Mouse (Mus musculus): ENCODE measurements around the gene Tubgcp6. TPM values are rescaled to one million over a fixed set of nuclear protein-coding genes. Genes with fewer than 3 reads are reported as not detected.

The Tubgcp6 gene
- polyA plus RNA-seq, 1 experiment from 2014 or later: 28.6 TPM

Small RNAs within 50 kb of the gene (microRNA-seq; reads per million reads assigned to microRNA genes)
- gene Mir7118: not detected

Other genes starting within 250 kb of the Tubgcp6 start
- gene Ttll8, start 168.7 kb downstream of the Tubgcp6 start, polyA plus RNA-seq (2016; fragmentation: Nextera tagmentation; extraction: Ambion mirVana): not detected in 2 replicates
- not detected in 2 replicates for gene Mlc1, start 144.1 kb downstream of the Tubgcp6 start, polyA plus RNA-seq (2016; fragmentation: Nextera tagmentation; extraction: Ambion mirVana)
- 0.11 and 0.18 TPM in 2 replicates for gene Mov10l1, start 140.2 kb downstream of the Tubgcp6 start, polyA plus RNA-seq (2016; fragmentation: Nextera tagmentation; extraction: Ambion mirVana)
- gene Panx2, start 63.4 kb downstream of the Tubgcp6 start, polyA plus RNA-seq (2016; fragmentation: Nextera tagmentation; extraction: Ambion mirVana): 0.09 and 0.44 TPM in 2 replicates
- gene Trabd, start 48.0 kb downstream of the Tubgcp6 start, polyA plus RNA-seq (2016; fragmentation: Nextera tagmentation; extraction: Ambion mirVana): 59.5 and 62.1 TPM in 2 replicates
- gene Selenoo, start 34.0 kb downstream of the Tubgcp6 start, polyA plus RNA-seq (2016; fragmentation: Nextera tagmentation; extraction: Ambion mirVana): 10.6 and 13.9 TPM in 2 replicates
- gene Hdac10, start 5.6 kb upstream of the Tubgcp6 start, polyA plus RNA-seq (2016; fragmentation: Nextera tagmentation; extraction: Ambion mirVana): 13.0 and 13.8 TPM in 2 replicates
- 21.5 and 26.4 TPM in 2 replicates for gene Mapk12, start 17.6 kb upstream of the Tubgcp6 start, polyA plus RNA-seq (2016; fragmentation: Nextera tagmentation; extraction: Ambion mirVana)
- gene Mapk11, start 26.5 kb upstream of the Tubgcp6 start, polyA plus RNA-seq (2016; fragmentation: Nextera tagmentation; extraction: Ambion mirVana): 20.3 and 21.8 TPM in 2 replicates
- gene Plxnb2, start 57.7 kb upstream of the Tubgcp6 start, polyA plus RNA-seq (2016; fragmentation: Nextera tagmentation; extraction: Ambion mirVana): 147 and 162 TPM in 2 replicates
- gene Dennd6b, start 73.4 kb upstream of the Tubgcp6 start, polyA plus RNA-seq (2016; fragmentation: Nextera tagmentation; extraction: Ambion mirVana): 21.2 and 27.5 TPM in 2 replicates
- 15.4 and 21.2 TPM in 2 replicates for gene Ppp6r2, start 88.4 kb upstream of the Tubgcp6 start, polyA plus RNA-seq (2016; fragmentation: Nextera tagmentation; extraction: Ambion mirVana)
- gene Sbf1, start 192.2 kb upstream of the Tubgcp6 start, polyA plus RNA-seq (2016; fragmentation: Nextera tagmentation; extraction: Ambion mirVana): 71.9 and 80.9 TPM in 2 replicates
- 0.11 and 0.18 TPM in 2 replicates for gene Adm2, start 199.6 kb upstream of the Tubgcp6 start, polyA plus RNA-seq (2016; fragmentation: Nextera tagmentation; extraction: Ambion mirVana)
- not detected in 2 replicates for gene Miox, start 211.3 kb upstream of the Tubgcp6 start, polyA plus RNA-seq (2016; fragmentation: Nextera tagmentation; extraction: Ambion mirVana)
- gene Lmf2, start 232.5 kb upstream of the Tubgcp6 start, polyA plus RNA-seq (2016; fragmentation: Nextera tagmentation; extraction: Ambion mirVana): 40.8 and 45.1 TPM in 2 replicates
- 197 and 200 TPM in 2 replicates for gene Ncaph2, start 232.6 kb upstream of the Tubgcp6 start, polyA plus RNA-seq (2016; fragmentation: Nextera tagmentation; extraction: Ambion mirVana)

Data from limb, embryonic 10.5 days (tissue).